Mouse (Mus musculus): ENCODE results near the gene Fgfr2. TPM values are rescaled to one million over a fixed set of nuclear protein-coding genes. Genes with fewer than 3 reads are reported as not detected.

Gene Fgfr2
- polyA plus RNA-seq, 1 experiment from 2014 or later = 24.9 TPM

GRCm38 (mm10) chr7:130918260-130918659 lies 2204.9 kb downstream of the Fgfr2 start:
- Histone ChIP-seq H3K9me3 (replicated peaks; ENCODE audit: control insufficient read depth, low read length) (no peaks in the 10 kb centered on the region), H3K27ac (ENCODE audit: low read depth, low read length) (no peak overlapping the region), H3K4me3 (ENCODE audit: low read depth, low read length) (no peak overlapping the region), H3K27me3 (ENCODE audit: control insufficient read depth, insufficient read depth, low read length) (no peaks in the 10 kb centered on the region), H3K36me3 (ENCODE audit: control insufficient read depth, insufficient read depth, low read length) (0 out of 2 replicates have a peak, but pooled peaks cover 2% of the 10 kb centered on the region), H3K4me2 (no peak overlapping the region), H3K9ac (ENCODE audit: low read depth, low read length) (no peak overlapping the region), H3K4me1 (ENCODE audit: control insufficient read depth, insufficient read depth, low read length) (no peaks in the 10 kb centered on the region)
- no peak for ATAC-seq (replicated peaks; ENCODE audit: insufficient number of reproducible peaks, low FRiP score, low TSS enrichment)
- WGBS (ENCODE audit: insufficient replicate concordance) = 68% methylated on average over 2 of the region's 2 CpGs

DNA sequence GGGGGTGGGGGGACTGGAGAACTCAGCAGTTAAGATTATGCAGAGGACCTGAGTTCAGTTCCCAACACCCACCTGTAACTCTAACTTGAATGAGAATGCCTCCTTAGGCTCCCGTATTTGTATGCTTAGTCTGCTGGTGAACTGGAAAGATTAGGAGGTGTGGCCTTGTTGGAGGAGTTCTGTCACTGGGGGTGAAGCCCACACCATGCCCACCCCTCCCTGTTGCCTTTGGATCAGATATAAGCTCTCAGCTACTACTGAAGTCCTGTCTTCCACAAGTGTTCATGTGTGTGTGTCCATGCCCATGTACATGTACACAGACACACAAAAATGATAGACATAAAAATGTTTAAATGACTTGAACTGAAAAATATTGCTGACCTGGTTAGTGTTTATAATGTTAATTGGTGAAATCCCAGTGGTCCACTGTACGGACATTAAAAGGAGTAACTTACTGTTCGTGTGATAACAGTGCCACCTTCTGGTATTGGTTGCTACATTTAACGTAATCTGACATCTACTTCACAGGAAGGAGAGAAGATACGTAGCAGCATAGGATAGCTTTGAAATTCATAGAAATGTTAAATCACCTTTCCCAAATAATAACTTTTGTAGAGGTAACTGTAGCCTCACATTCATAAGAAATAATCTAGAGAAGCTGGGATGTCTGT lies 2208.3 kb downstream of the Fgfr2 start:
- H3K4me3 ChIP-seq (ENCODE audit: low read depth, low read length) = no peak overlapping the region
- 46% methylated on average over 5 of the region's 5 CpGs for WGBS (ENCODE audit: insufficient replicate concordance)

DNA sequence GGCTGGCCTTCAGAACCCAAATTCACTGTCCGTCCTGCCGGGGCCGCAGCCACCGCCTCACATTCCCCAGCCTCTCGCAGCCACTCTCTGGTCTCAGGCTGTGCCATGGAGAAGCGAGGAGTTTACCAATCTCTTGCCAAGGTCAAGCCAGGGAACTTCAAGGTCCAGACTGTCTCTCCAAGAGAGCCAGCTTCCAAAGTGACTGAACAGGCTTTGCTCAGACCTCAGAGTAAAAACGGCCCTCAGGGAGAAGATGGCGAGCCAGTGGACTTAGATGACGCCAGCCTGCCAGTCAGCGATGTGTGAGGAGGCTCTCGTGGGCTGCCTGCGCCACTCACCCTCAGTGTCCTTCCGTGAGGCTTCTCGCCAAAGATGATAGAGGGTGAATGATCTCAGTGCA lies 2212.3 kb downstream of the Fgfr2 start:
- no peak overlapping the region for H3K9ac ChIP-seq (ENCODE audit: low read depth, low read length)
- ATAC-seq (replicated peaks; ENCODE audit: insufficient number of reproducible peaks, low FRiP score, low TSS enrichment) = no peak
- H3K36me3 ChIP-seq (ENCODE audit: control insufficient read depth, insufficient read depth, low read length) = 0 out of 2 replicates have a peak, but pooled peaks cover 6% of the 10 kb centered on the region
- no peak overlapping the region for H3K27ac ChIP-seq (ENCODE audit: low read depth, low read length)
- no peaks in the 10 kb centered on the region for H3K9me3 ChIP-seq (replicated peaks; ENCODE audit: control insufficient read depth, low read length)
- no peaks in the 10 kb centered on the region for H3K4me1 ChIP-seq (ENCODE audit: control insufficient read depth, insufficient read depth, low read length)
- no peak overlapping the region for H3K4me3 ChIP-seq (ENCODE audit: low read depth, low read length)
- H3K27me3 ChIP-seq (ENCODE audit: control insufficient read depth, insufficient read depth, low read length) = no peaks in the 10 kb centered on the region
- H3K4me2 ChIP-seq = no peak overlapping the region
- 84% methylated on average over 14 of the region's 14 CpGs for WGBS (ENCODE audit: insufficient replicate concordance)

More for the DNA sequence above, 2208.3 kb downstream of the Fgfr2 start:
- no peak for ATAC-seq (replicated peaks; ENCODE audit: insufficient number of reproducible peaks, low FRiP score, low TSS enrichment)
- H3K4me1 ChIP-seq (ENCODE audit: control insufficient read depth, insufficient read depth, low read length) = no peaks in the 10 kb centered on the region
- no peak overlapping the region for H3K9ac ChIP-seq (ENCODE audit: low read depth, low read length)
- H3K36me3 ChIP-seq (ENCODE audit: control insufficient read depth, insufficient read depth, low read length) = 0 out of 2 replicates have a peak, but pooled peaks cover 5% of the 10 kb centered on the region
- no peak overlapping the region for H3K27ac ChIP-seq (ENCODE audit: low read depth, low read length)
- H3K9me3 ChIP-seq (replicated peaks; ENCODE audit: control insufficient read depth, low read length) = no peaks in the 10 kb centered on the region
- no peak overlapping the region for H3K4me2 ChIP-seq
- no peaks in the 10 kb centered on the region for H3K27me3 ChIP-seq (ENCODE audit: control insufficient read depth, insufficient read depth, low read length)

DNA sequence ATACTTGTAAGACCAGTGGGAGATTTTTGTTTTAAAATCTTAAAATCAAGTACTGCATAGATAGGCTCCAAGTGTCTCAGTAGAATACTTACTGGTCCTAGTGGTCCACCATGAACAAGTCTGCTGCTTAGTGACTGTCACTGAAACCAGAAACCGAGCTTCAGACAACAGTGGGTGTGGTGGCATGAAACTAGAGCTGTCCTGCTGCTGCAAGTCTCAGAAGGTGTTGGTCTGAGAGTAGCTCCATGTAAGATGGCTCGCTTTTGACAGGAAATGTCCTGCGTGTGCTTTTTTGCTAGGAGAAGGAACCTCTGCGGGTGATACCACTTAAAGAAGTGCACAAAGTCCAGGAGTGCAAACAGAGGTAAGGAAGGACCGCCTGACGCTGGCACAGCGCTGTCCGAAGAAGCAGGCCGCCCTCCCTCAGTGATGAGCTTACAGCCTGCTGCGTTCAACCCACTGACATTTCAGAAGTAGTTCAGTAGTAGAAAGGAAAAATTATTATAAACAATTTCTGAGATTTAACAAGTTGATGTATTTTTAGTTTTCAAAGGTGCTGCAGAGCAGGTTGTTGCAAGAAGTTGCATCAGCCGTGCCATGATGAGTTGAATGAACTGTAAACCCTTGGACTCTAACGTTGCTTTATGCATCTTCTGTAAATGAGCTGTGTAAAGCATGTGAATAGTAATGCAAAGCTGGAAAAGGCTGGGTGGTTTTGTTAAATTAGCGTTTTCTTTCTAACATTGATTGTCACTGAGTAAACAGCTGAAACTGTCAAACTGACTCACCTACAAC lies 2218.4 kb downstream of the Fgfr2 start:
- Histone ChIP-seq H3K27me3 (ENCODE audit: control insufficient read depth, insufficient read depth, low read length) (no peaks in the 10 kb centered on the region), H3K9me3 (replicated peaks; ENCODE audit: control insufficient read depth, low read length) (no peaks in the 10 kb centered on the region), H3K4me1 (ENCODE audit: control insufficient read depth, insufficient read depth, low read length) (no peaks in the 10 kb centered on the region), H3K4me3 (ENCODE audit: low read depth, low read length) (no peak overlapping the region), H3K4me2 (no peak overlapping the region), H3K27ac (ENCODE audit: low read depth, low read length) (no peak overlapping the region), H3K36me3 (ENCODE audit: control insufficient read depth, insufficient read depth, low read length) (0 out of 2 replicates have a peak, but pooled peaks cover 5% of the 10 kb centered on the region), H3K9ac (ENCODE audit: low read depth, low read length) (no peak overlapping the region)
- no peak for ATAC-seq (replicated peaks; ENCODE audit: insufficient number of reproducible peaks, low FRiP score, low TSS enrichment)
- 88% methylated on average over 13 of the region's 13 CpGs for WGBS (ENCODE audit: insufficient replicate concordance)

GRCm38 (mm10) chr7:130903505-130904074 lies 2219.6 kb downstream of the Fgfr2 start:
- no peaks in the 10 kb centered on the region for H3K4me1 ChIP-seq (ENCODE audit: control insufficient read depth, insufficient read depth, low read length)
- WGBS (ENCODE audit: insufficient replicate concordance) = 78% methylated on average over 16 of the region's 16 CpGs
- H3K36me3 ChIP-seq (ENCODE audit: control insufficient read depth, insufficient read depth, low read length) = 0 out of 2 replicates have a peak, but pooled peaks cover 6% of the 10 kb centered on the region
- no peak overlapping the region for H3K9ac ChIP-seq (ENCODE audit: low read depth, low read length)
- no peak overlapping the region for H3K4me2 ChIP-seq
- no peak overlapping the region for H3K27ac ChIP-seq (ENCODE audit: low read depth, low read length)
- H3K9me3 ChIP-seq (replicated peaks; ENCODE audit: control insufficient read depth, low read length) = no peaks in the 10 kb centered on the region
- H3K4me3 ChIP-seq (ENCODE audit: low read depth, low read length) = no peak overlapping the region
- ATAC-seq (replicated peaks; ENCODE audit: insufficient number of reproducible peaks, low FRiP score, low TSS enrichment) = no peak
- no peaks in the 10 kb centered on the region for H3K27me3 ChIP-seq (ENCODE audit: control insufficient read depth, insufficient read depth, low read length)

DNA sequence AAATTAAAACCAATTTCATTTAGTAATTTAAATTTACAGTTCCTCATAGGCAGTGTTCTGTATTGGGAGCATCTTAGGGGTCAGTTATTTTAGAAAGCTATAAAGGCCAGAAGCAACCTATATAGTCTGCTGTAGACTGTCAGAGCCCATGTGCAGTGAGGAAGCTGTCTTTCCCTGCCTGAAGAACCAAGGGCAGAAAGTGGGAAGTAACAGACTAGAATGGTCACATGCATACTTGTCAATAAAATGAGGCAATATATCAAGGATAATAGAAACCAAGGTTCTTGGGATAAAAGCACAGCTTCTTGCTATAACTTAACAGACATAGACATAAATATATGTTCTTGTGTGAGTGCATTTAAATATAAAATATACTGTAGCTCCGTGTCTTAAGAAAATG lies 2220.2 kb downstream of the Fgfr2 start:
- H3K9me3 ChIP-seq (replicated peaks; ENCODE audit: control insufficient read depth, low read length) = no peaks in the 10 kb centered on the region
- H3K4me2 ChIP-seq = no peak overlapping the region
- no peak overlapping the region for H3K27ac ChIP-seq (ENCODE audit: low read depth, low read length)
- no peak overlapping the region for H3K9ac ChIP-seq (ENCODE audit: low read depth, low read length)
- 0 out of 2 replicates have a peak, but pooled peaks cover 8% of the 10 kb centered on the region for H3K36me3 ChIP-seq (ENCODE audit: control insufficient read depth, insufficient read depth, low read length)
- H3K27me3 ChIP-seq (ENCODE audit: control insufficient read depth, insufficient read depth, low read length) = no peaks in the 10 kb centered on the region
- no peak for ATAC-seq (replicated peaks; ENCODE audit: insufficient number of reproducible peaks, low FRiP score, low TSS enrichment)
- no peak overlapping the region for H3K4me3 ChIP-seq (ENCODE audit: low read depth, low read length)
- 89% methylated on average over 1 of the region's 1 CpGs for WGBS (ENCODE audit: insufficient replicate concordance)
- H3K4me1 ChIP-seq (ENCODE audit: control insufficient read depth, insufficient read depth, low read length) = no peaks in the 10 kb centered on the region

DNA sequence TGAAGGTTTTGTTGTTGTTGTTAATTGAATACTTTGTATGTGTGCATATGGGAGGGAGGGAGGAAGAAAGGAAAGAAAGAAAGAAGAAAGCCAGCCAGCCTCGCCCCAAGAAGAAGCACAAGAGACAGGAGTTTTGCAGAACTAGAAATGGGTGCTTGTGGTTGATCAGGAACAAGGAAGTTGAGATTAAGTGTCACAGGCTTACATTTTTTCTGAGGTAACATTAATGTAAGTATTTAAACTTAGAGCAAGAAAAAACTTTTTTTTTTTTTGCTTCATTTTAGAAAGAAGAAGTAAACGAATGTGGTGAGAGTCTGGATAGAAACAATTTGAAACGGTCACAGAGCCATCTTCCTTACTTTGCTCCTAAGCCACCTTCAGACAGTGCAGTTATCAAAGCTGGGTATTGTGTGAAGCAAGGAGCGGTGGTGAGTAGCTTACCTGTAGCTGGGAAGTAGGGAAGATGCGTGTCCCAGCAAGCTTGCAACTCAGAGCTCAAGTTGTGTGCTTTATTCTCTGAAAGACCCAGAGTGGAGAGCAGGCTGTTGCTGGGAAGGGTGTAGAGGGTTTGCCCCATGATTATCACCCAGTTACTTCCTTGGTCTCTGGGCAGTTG lies 2222.8 kb downstream of the Fgfr2 start:
- ATAC-seq (replicated peaks; ENCODE audit: insufficient number of reproducible peaks, low FRiP score, low TSS enrichment) = no peak
- Histone ChIP-seq H3K27me3 (ENCODE audit: control insufficient read depth, insufficient read depth, low read length) (no peaks in the 10 kb centered on the region), H3K4me3 (ENCODE audit: low read depth, low read length) (no peak overlapping the region), H3K27ac (ENCODE audit: low read depth, low read length) (no peak overlapping the region), H3K9ac (ENCODE audit: low read depth, low read length) (no peak overlapping the region), H3K36me3 (ENCODE audit: control insufficient read depth, insufficient read depth, low read length) (peaks cover 14% of the 10 kb centered on the region; the same call in 1 of the 2 replicates), H3K9me3 (replicated peaks; ENCODE audit: control insufficient read depth, low read length) (no peaks in the 10 kb centered on the region), H3K4me2 (no peak overlapping the region), H3K4me1 (ENCODE audit: control insufficient read depth, insufficient read depth, low read length) (no peaks in the 10 kb centered on the region)
- 91% methylated on average over 5 of the region's 5 CpGs for WGBS (ENCODE audit: insufficient replicate concordance)

GRCm38 (mm10) chr7:130898373-130898772 lies 2224.8 kb downstream of the Fgfr2 start:
- Histone ChIP-seq H3K27ac (ENCODE audit: low read depth, low read length) (no peak overlapping the region), H3K4me1 (ENCODE audit: control insufficient read depth, insufficient read depth, low read length) (no peaks in the 10 kb centered on the region), H3K36me3 (ENCODE audit: control insufficient read depth, insufficient read depth, low read length) (peaks cover 11% of the 10 kb centered on the region; the same call in 1 of the 2 replicates), H3K9me3 (replicated peaks; ENCODE audit: control insufficient read depth, low read length) (no peaks in the 10 kb centered on the region), H3K27me3 (ENCODE audit: control insufficient read depth, insufficient read depth, low read length) (no peaks in the 10 kb centered on the region), H3K4me2 (no peak overlapping the region), H3K4me3 (ENCODE audit: low read depth, low read length) (no peak overlapping the region), H3K9ac (ENCODE audit: low read depth, low read length) (no peak overlapping the region)
- 78% methylated on average over 4 of the region's 4 CpGs for WGBS (ENCODE audit: insufficient replicate concordance)
- no peak for ATAC-seq (replicated peaks; ENCODE audit: insufficient number of reproducible peaks, low FRiP score, low TSS enrichment)

Measured in heart, embryonic 11.5 days (tissue).